Mouse (Mus musculus) G1E (cell line): ENCODE data around the gene Map2k5. TPM values are rescaled to one million over a fixed set of nuclear protein-coding genes. Genes with fewer than 3 reads are reported as not detected.

Source experiments
- ATAC-seq: 2 replicates; pipeline ENCODE4 v1.8.0; 2016; ENCODE audit warnings: mild to moderate bottlenecking; ENCODE audit not compliant: insufficient number of reproducible peaks, poor library complexity, low FRiP score, severe bottlenecking; ENCODE audit errors: extremely low read depth
- DNase-seq: peaks from one replicate; pipeline ENCODE4 v3.0.0; 2012; ENCODE audit warnings: low spot score
- H3K27me3 ChIP-seq: 2 replicates; pipeline ENCODE4 v1.6.1; 2012; ENCODE audit warnings: mild to moderate bottlenecking, low read length, inconsistent platforms; ENCODE audit not compliant: insufficient read depth
- H3K36me3 ChIP-seq: replicated peaks from 2 replicates; pipeline ENCODE3; 2012; ENCODE audit warnings: mild to moderate bottlenecking, inconsistent platforms
- H3K4me1 ChIP-seq: 2 replicates; pipeline ENCODE4 v1.6.1; 2012; ENCODE audit warnings: low read depth, low read length, inconsistent platforms, mixed read lengths; ENCODE audit not compliant: insufficient read depth
- H3K4me3 ChIP-seq: 2 replicates; pipeline ENCODE4 v1.5.1; 2012; ENCODE audit warnings: low read depth, mild to moderate bottlenecking, inconsistent platforms, low read length, moderate library complexity, mixed read lengths
- H3K9me3 ChIP-seq: replicated peaks from 2 replicates; pipeline ENCODE4 v1.6.1; 2012; ENCODE audit warnings: inconsistent platforms
- CTCF ChIP-seq: IDR thresholded peaks from 2 replicates; pipeline ENCODE4 v1.5.1; 2012; ENCODE audit warnings: low read depth, low read length, inconsistent platforms, mixed read lengths
- GATA1 ChIP-seq: IDR thresholded peaks from 2 replicates; pipeline ENCODE4 v1.6.1; 2012; ENCODE audit warnings: borderline replicate concordance, low read length, inconsistent platforms, mixed read lengths
- GATA2 ChIP-seq: IDR thresholded peaks from 2 replicates; pipeline ENCODE4 v1.6.1; 2012; ENCODE audit warnings: low read depth, low read length, inconsistent platforms, borderline replicate concordance
- POLR2AphosphoS5 ChIP-seq: IDR thresholded peaks from 2 replicates; pipeline ENCODE4 v1.6.1; 2012; ENCODE audit warnings: low read depth, low read length, inconsistent platforms; ENCODE audit not compliant: insufficient replicate concordance
- TAL1 ChIP-seq: conservative IDR thresholded peaks from 2 replicates; pipeline ENCODE4 v1.6.1; 2012; ENCODE audit warnings: low read depth, low read length, inconsistent platforms, mixed read lengths
- polyA plus RNA-seq: library from polyadenylated mRNA; stranded (reverse); fragments of >175 nt; gene quantifications from 2 replicates; pipeline ENCODE4 v1.2.3, GENCODE M21; 2012
- total RNA-seq, 2 experiments: library from RNA; stranded (forward) in 1 of 2; stranded (reverse) in 1 of 2; fragments of 200-1000 nt in 1 of 2; fragments of >200 nt in 1 of 2; fragmentation: Nextera tagmentation in 1 of 2; gene quantifications; 2 replicates each; pipeline ENCODE4 v1.2.3; 2014 to 2017

The Map2k5 gene
- total and polyA plus RNA-seq, 3 experiments = 18.0 to 32.4 (median 31.8) TPM

DNA sequence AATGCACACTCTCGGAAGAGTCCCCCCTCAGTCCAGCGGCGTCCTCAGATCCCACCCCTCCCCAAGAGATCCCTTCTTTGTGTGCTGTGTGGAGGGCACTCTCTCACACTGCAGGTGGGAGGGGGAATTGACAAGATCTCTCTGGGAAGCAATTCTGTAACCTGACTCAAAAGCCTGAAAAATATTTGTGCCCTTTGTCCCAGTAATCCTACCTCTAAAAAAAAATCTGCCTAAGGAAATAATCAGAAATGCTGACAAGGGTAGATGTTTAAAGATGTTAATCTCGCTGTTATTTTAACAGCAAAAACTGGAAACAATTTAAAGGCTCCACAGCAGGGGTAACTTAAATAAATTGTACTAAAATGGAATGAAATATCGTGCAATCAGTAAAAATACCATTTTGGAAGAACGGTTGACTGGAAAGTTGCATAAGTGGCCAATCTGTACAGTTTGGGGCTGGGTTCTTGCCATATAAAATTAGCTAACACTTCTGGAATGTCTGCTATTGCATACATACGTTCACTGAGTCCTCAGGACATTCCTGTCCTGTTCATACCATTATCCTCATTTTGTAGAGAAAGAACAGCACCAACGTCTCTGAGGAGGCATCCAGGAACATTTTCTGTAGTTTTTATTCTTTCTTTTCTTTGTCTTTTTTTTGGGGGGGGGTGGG lies 255.4 kb downstream of the Map2k5 start:
- DNase-seq = no peak
- no peak for TF ChIP-seq TAL1
- no peak for TF ChIP-seq GATA1
- no peak for TF ChIP-seq CTCF
- no peak for TF ChIP-seq POLR2AphosphoS5
- no peak for TF ChIP-seq GATA2
- ATAC-seq = no peak
- Histone ChIP-seq H3K36me3 (no peaks in the 10 kb centered on the region), H3K9me3 (no peaks in the 10 kb centered on the region), H3K27me3 (peaks cover 13% of the 10 kb centered on the region), H3K4me1 (peaks cover 11% of the 10 kb centered on the region), H3K4me3 (no peak overlapping the region)

DNA sequence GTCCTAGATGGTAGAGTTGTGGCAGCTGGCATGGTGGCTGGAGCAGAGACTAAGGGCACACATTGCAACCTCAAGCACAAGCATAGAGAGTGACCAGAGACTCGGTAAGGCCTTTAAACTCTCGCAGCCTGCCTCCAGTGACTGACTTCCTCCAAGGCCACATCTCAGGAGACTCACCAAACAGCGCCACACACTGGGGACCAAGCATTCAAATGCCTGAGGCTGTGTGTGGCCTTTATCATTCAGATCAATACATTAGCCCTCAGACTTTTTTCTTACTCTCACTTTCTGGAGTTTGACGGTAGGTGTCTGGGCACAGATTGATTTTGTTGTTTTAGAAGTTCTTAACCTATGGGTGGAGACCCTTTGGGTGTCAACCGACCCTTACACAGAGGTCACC lies 259.3 kb downstream of the Map2k5 start:
- no peaks in the 10 kb centered on the region for H3K4me1 ChIP-seq
- H3K36me3 ChIP-seq = no peaks in the 10 kb centered on the region
- H3K27me3 ChIP-seq = peaks cover 12% of the 10 kb centered on the region
- no peaks in the 10 kb centered on the region for H3K9me3 ChIP-seq
- DNase-seq = no peak
- H3K4me3 ChIP-seq = no peak overlapping the region
- no peak for ATAC-seq
- TF ChIP-seq GATA2 (no peak), GATA1 (no peak), POLR2AphosphoS5 (no peak), CTCF (no peak), TAL1 (no peak)

Other genes with a start within 250 kb of the Map2k5 start
- gene Skor1, start 228.9 kb downstream of the Map2k5 start, total RNA-seq (2014; fragmentation: Nextera tagmentation) = not detected in 2 replicates
- gene Skor1, start 228.9 kb downstream of the Map2k5 start, total RNA-seq (2017) = 0.05 and 0.06 TPM in 2 replicates
- gene Skor1, start 228.9 kb downstream of the Map2k5 start, polyA plus RNA-seq = 0.02 TPM in 1 of 2 replicates, not detected in the other
- 19.6 and 26.6 TPM in 2 replicates for gene 2300009A05Rik, start 21.3 kb upstream of the Map2k5 start, total RNA-seq (2014; fragmentation: Nextera tagmentation)
- 11.0 and 16.0 TPM in 2 replicates for gene 2300009A05Rik, start 21.3 kb upstream of the Map2k5 start, total RNA-seq (2017)
- gene 2300009A05Rik, start 21.3 kb upstream of the Map2k5 start, polyA plus RNA-seq = 57.7 and 70.7 TPM in 2 replicates
- not detected in 2 replicates for gene Iqch, start 224.6 kb upstream of the Map2k5 start, total RNA-seq (2014; fragmentation: Nextera tagmentation)
- 0.06 and 0.22 TPM in 2 replicates for gene Iqch, start 224.6 kb upstream of the Map2k5 start, total RNA-seq (2017)
- not detected in 2 replicates for gene Iqch, start 224.6 kb upstream of the Map2k5 start, polyA plus RNA-seq
- gene Aagab, start 224.8 kb upstream of the Map2k5 start, total RNA-seq (2014; fragmentation: Nextera tagmentation) = 12.9 and 16.9 TPM in 2 replicates
- 27.5 and 30.0 TPM in 2 replicates for gene Aagab, start 224.8 kb upstream of the Map2k5 start, total RNA-seq (2017)
- gene Aagab, start 224.8 kb upstream of the Map2k5 start, polyA plus RNA-seq = 3.3 and 5.0 TPM in 2 replicates